Mouse (Mus musculus) kidney, embryonic 15.5 days (tissue): ENCODE measurements at regions not wholly inside any gene's neighbourhood (a gene's known extent, or its start where the extent isn't known, plus 50 kb on each side); places are given as distances from the start of the nearest gene placed in this dataset.

Experiments
- ATAC-seq: fragments of 200-750 bp; cut with Nextera tagmentation; replicated peaks from 2 replicates; pipeline ENCODE4 v1.8.0; 2017; ENCODE audit warnings: moderate TSS enrichment; ENCODE audit not compliant: low FRiP score
- H3K27ac ChIP-seq: fragments of 300-500 bp; sonication (generic); 2 replicates; pipeline ENCODE4 v1.5.1; 2015; ENCODE audit warnings: mild to moderate bottlenecking, inconsistent platforms
- H3K27me3 ChIP-seq: fragments of 300-500 bp; sonication (generic); 2 replicates; pipeline ENCODE4 v1.6.1; 2015; ENCODE audit warnings: inconsistent platforms
- H3K36me3 ChIP-seq: fragments of 300-500 bp; sonication (generic); 2 replicates; pipeline ENCODE4 v1.6.1; 2015; ENCODE audit warnings: inconsistent platforms
- H3K4me1 ChIP-seq: fragments of 300-500 bp; sonication (generic); 2 replicates; pipeline ENCODE4 v1.6.1; 2015; ENCODE audit warnings: inconsistent platforms
- H3K4me2 ChIP-seq: fragments of 300-500 bp; sonication (generic); 2 replicates; pipeline ENCODE4 v1.6.1; 2015; ENCODE audit warnings: moderate library complexity, mild to moderate bottlenecking, inconsistent platforms
- H3K4me3 ChIP-seq: fragments of 300-500 bp; sonication (generic); replicated peaks from 2 replicates; pipeline ENCODE4 v1.5.1; 2015; ENCODE audit warnings: mild to moderate bottlenecking, inconsistent platforms
- H3K9ac ChIP-seq: fragments of 300-500 bp; sonication (generic); 2 replicates; pipeline ENCODE4 v1.6.1; 2015; ENCODE audit warnings: mild to moderate bottlenecking, inconsistent platforms
- H3K9me3 ChIP-seq: fragments of 300-500 bp; sonication (generic); replicated peaks from 2 replicates; pipeline ENCODE4 v1.6.1; 2016; ENCODE audit warnings: inconsistent platforms
- WGBS: fragments of 180-500 bp; shearing (Covaris S2); methylation state at CpG from one replicate; pipeline ENCODE4 v1.1.7; 2015; ENCODE audit warnings: mixed read lengths; 5-methylcytosine and 5-hydroxymethylcytosine counted together

- peak overlapping the region; percentile 14; the same call in 1 of the 2 replicates for H3K4me2 ChIP-seq
- H3K9ac ChIP-seq: no peak overlapping the region
- no peak overlapping the region for H3K4me3 ChIP-seq
- no peaks in the 10 kb centered on the region for H3K9me3 ChIP-seq
- no peaks in the 10 kb centered on the region for H3K36me3 ChIP-seq
- ATAC-seq: peak; percentile 91
- 43% methylated on average over 6 of the region's 6 CpGs for WGBS
- H3K4me1 ChIP-seq: peaks cover 56% of the 10 kb centered on the region
- no peaks in the 10 kb centered on the region for H3K27me3 ChIP-seq
- H3K27ac ChIP-seq: peak overlapping the region; percentile 91
Measured at GRCm38 (mm10) chr5:103374162-103374561, 50.8 kb upstream of the Ptpn13 start.

GRCm38 (mm10) chr5:103373089-103373488 is 51.9 kb upstream of the Ptpn13 start:
- H3K4me2 ChIP-seq: no peak overlapping the region
- no peaks in the 10 kb centered on the region for H3K27me3 ChIP-seq
- no peak for ATAC-seq
- no peak overlapping the region for H3K4me3 ChIP-seq
- H3K4me1 ChIP-seq: peaks cover 51% of the 10 kb centered on the region
- peak overlapping the region; percentile 91 for H3K27ac ChIP-seq
- no peaks in the 10 kb centered on the region for H3K36me3 ChIP-seq
- 93% methylated on average over 4 of the region's 4 CpGs for WGBS
- no peak overlapping the region for H3K9ac ChIP-seq
- no peaks in the 10 kb centered on the region for H3K9me3 ChIP-seq

- ATAC-seq: no peak
- peaks cover 44% of the 10 kb centered on the region for H3K4me1 ChIP-seq
- H3K36me3 ChIP-seq: no peaks in the 10 kb centered on the region
- no peak overlapping the region for H3K27ac ChIP-seq
- H3K4me2 ChIP-seq: no peak overlapping the region
- no peak overlapping the region for H3K4me3 ChIP-seq
- no peaks in the 10 kb centered on the region for H3K27me3 ChIP-seq
- no peaks in the 10 kb centered on the region for H3K9me3 ChIP-seq
- H3K9ac ChIP-seq: no peak overlapping the region
- 66% methylated on average over 4 of the region's 4 CpGs for WGBS
Measured at GRCm38 (mm10) chr5:103370456-103370855, 54.5 kb upstream of the Ptpn13 start.

- Histone ChIP-seq H3K27me3 (no peaks in the 10 kb centered on the region), H3K36me3 (no peaks in the 10 kb centered on the region), H3K27ac (no peak overlapping the region), H3K4me1 (peaks cover 38% of the 10 kb centered on the region), H3K9ac (no peak overlapping the region), H3K9me3 (no peaks in the 10 kb centered on the region), H3K4me2 (no peak overlapping the region), H3K4me3 (no peak overlapping the region)
- 78% methylated on average over 10 of the region's 10 CpGs for WGBS
- no peak for ATAC-seq
Measured at GRCm38 (mm10) chr5:103368993-103369392, 56.0 kb upstream of the Ptpn13 start.

- Histone ChIP-seq H3K9me3 (no peaks in the 10 kb centered on the region), H3K9ac (no peak overlapping the region), H3K4me3 (no peak overlapping the region), H3K36me3 (no peaks in the 10 kb centered on the region), H3K27me3 (no peaks in the 10 kb centered on the region), H3K27ac (peak overlapping the region; percentile 37), H3K4me1 (peaks cover 39% of the 10 kb centered on the region), H3K4me2 (no peak overlapping the region)
- 55% methylated on average over 12 of the region's 12 CpGs for WGBS
- ATAC-seq: no peak
Measured at GRCm38 (mm10) chr5:103367201-103367671, 57.8 kb upstream of the Ptpn13 start.

- peaks cover 40% of the 10 kb centered on the region for H3K4me1 ChIP-seq
- no peak overlapping the region for H3K4me2 ChIP-seq
- no peaks in the 10 kb centered on the region for H3K9me3 ChIP-seq
- no peak; the same call in 1 of the 2 replicates for ATAC-seq
- 83% methylated on average over 19 of the region's 19 CpGs for WGBS
- no peak overlapping the region for H3K9ac ChIP-seq
- H3K36me3 ChIP-seq: no peaks in the 10 kb centered on the region
- no peak overlapping the region for H3K4me3 ChIP-seq
- peak overlapping the region; percentile 82 for H3K27ac ChIP-seq
- H3K27me3 ChIP-seq: no peaks in the 10 kb centered on the region
Measured at GRCm38 (mm10) chr5:103365700-103366448, 59.1 kb upstream of the Ptpn13 start.

- peak overlapping the region; percentile 82 for H3K27ac ChIP-seq
- no peak overlapping the region for H3K9ac ChIP-seq
- H3K4me1 ChIP-seq: peaks cover 45% of the 10 kb centered on the region
- no peak overlapping the region for H3K4me3 ChIP-seq
- H3K36me3 ChIP-seq: no peaks in the 10 kb centered on the region
- peak overlapping the region; percentile 30 for H3K4me2 ChIP-seq
- H3K9me3 ChIP-seq: no peaks in the 10 kb centered on the region
- 70% methylated on average over 21 of the region's 21 CpGs for WGBS
- no peaks in the 10 kb centered on the region for H3K27me3 ChIP-seq
- peak; percentile 88 for ATAC-seq
Measured at GRCm38 (mm10) chr5:103364791-103365699, 59.9 kb upstream of the Ptpn13 start.

- ATAC-seq: 0 out of 2 replicates have a peak, but pooled peaks have one; percentile 22
- 49% methylated on average over 13 of the region's 13 CpGs for WGBS
- no peaks in the 10 kb centered on the region for H3K27me3 ChIP-seq
- H3K27ac ChIP-seq: 0 out of 2 replicates have a peak overlapping the region, but pooled peaks have one; percentile 28
- no peaks in the 10 kb centered on the region for H3K9me3 ChIP-seq
- H3K4me2 ChIP-seq: no peak overlapping the region
- H3K4me1 ChIP-seq: peaks cover 27% of the 10 kb centered on the region
- no peak overlapping the region for H3K9ac ChIP-seq
- no peaks in the 10 kb centered on the region for H3K36me3 ChIP-seq
- H3K4me3 ChIP-seq: no peak overlapping the region
Measured at GRCm38 (mm10) chr5:103360775-103361247, 64.2 kb upstream of the Ptpn13 start.

GRCm38 (mm10) chr5:103360360-103360759 is 64.6 kb upstream of the Ptpn13 start:
- Histone ChIP-seq H3K9me3 (no peaks in the 10 kb centered on the region), H3K27ac (0 out of 2 replicates have a peak overlapping the region, but pooled peaks have one; percentile 28), H3K27me3 (no peaks in the 10 kb centered on the region), H3K36me3 (no peaks in the 10 kb centered on the region), H3K4me2 (no peak overlapping the region), H3K9ac (no peak overlapping the region), H3K4me3 (no peak overlapping the region), H3K4me1 (peaks cover 29% of the 10 kb centered on the region)
- ATAC-seq: no peak
- 61% methylated on average over 10 of the region's 10 CpGs for WGBS

- no peaks in the 10 kb centered on the region for H3K9me3 ChIP-seq
- no peaks in the 10 kb centered on the region for H3K27me3 ChIP-seq
- 76% methylated on average over 5 of the region's 5 CpGs for WGBS
- H3K4me2 ChIP-seq: no peak overlapping the region
- no peak for ATAC-seq
- 0 out of 2 replicates have a peak, but pooled peaks cover 12% of the 10 kb centered on the region for H3K4me1 ChIP-seq
- no peak overlapping the region for H3K9ac ChIP-seq
- no peak overlapping the region for H3K27ac ChIP-seq
- no peaks in the 10 kb centered on the region for H3K36me3 ChIP-seq
- H3K4me3 ChIP-seq: no peak overlapping the region
Measured at GRCm38 (mm10) chr5:103357558-103357957, 67.4 kb upstream of the Ptpn13 start.

- peak overlapping the region; percentile 15; the same call in 1 of the 2 replicates for H3K4me3 ChIP-seq
- WGBS: 64% methylated on average over 6 of the region's 6 CpGs
- no peak for ATAC-seq
Measured at GRCm38 (mm10) chr5:103356500-103356899, 68.5 kb upstream of the Ptpn13 start.

More at GRCm38 (mm10) chr5:103356500-103356899, 68.5 kb upstream of the Ptpn13 start:
- Histone ChIP-seq H3K27me3 (no peaks in the 10 kb centered on the region), H3K36me3 (no peaks in the 10 kb centered on the region), H3K4me2 (peak overlapping the region; percentile 47), H3K9ac (no peak overlapping the region), H3K27ac (no peak overlapping the region), H3K4me1 (0 out of 2 replicates have a peak, but pooled peaks cover 12% of the 10 kb centered on the region), H3K9me3 (peaks cover 6% of the 10 kb centered on the region; the same call in 1 of the 2 replicates)
